Mouse (Mus musculus): ENCODE measurements around the gene Mindy1. TPM values are rescaled to one million over a fixed set of nuclear protein-coding genes. Genes with fewer than 3 reads are reported as not detected.

Mindy1 gene
- total and polyA plus RNA-seq, 3 experiments, result 5.0 to 14.4 (median 5.4) TPM

GRCm38 (mm10) chr3:95277149-95277551 is 4.0 kb upstream of the Mindy1 start:
- Histone ChIP-seq H3K4me1 (ENCODE audit: control insufficient read depth in 1 of 2, insufficient read depth in 2 of 2) (peaks cover 0 to 32% of the 10 kb centered on the region in 2 experiments; a peak in 3 of 4 replicates), H3K79me2 (replicated peaks; ENCODE audit: control insufficient read depth, extremely low read depth, insufficient read depth, poor library complexity, severe bottlenecking) (0 out of 2 replicates have a peak, but pooled peaks cover 2% of the 10 kb centered on the region), H3K4me2 (ENCODE audit: insufficient read depth, low read depth, poor library complexity, severe bottlenecking) (no peak overlapping the region), H3K27ac (ENCODE audit: insufficient read depth, low read depth) (no peak overlapping the region), H3K9me3 (replicated peaks; ENCODE audit: low read length) (no peaks in the 10 kb centered on the region), H3K36me3 (replicated peaks in 1 of 2; ENCODE audit: control insufficient read depth in 1 of 2, insufficient read depth in 1 of 2, low read length in 1 of 2) (peaks cover 0 to 12% of the 10 kb centered on the region in 2 experiments), H3K9ac (ENCODE audit: insufficient read depth, low read depth) (no peak overlapping the region), H3K4me3 (replicated peaks in 1 of 3; ENCODE audit: low read depth in 2 of 3, low read length in 2 of 3, poor library complexity in 1 of 3) (no peak overlapping the region), H3K27me3 (replicated peaks) (no peaks in the 10 kb centered on the region)
- no peak for DNase-seq (ENCODE audit: extremely low read depth)
- TF ChIP-seq GABPA (IDR thresholded peaks at IDR 0.05; ENCODE audit: insufficient replicate concordance, low read depth, low read length) (no peak), NRF1 (IDR thresholded peaks at IDR 0.05; ENCODE audit: low read depth, low read length) (no peak), JUND (conservative IDR thresholded peaks at IDR 0.05; ENCODE audit: low read depth, low read length) (no peak), IRF4 (IDR thresholded peaks at IDR 0.05; ENCODE audit: low read depth, low read length) (no peak), MEF2A (IDR thresholded peaks at IDR 0.05; ENCODE audit: borderline replicate concordance, low read depth, low read length) (no peak), ZC3H11A (IDR thresholded peaks at IDR 0.05; ENCODE audit: low read depth, low read length) (no peak), USF1 (IDR thresholded peaks at IDR 0.05; ENCODE audit: low read depth, low read length) (no peak), ELF1 (IDR thresholded peaks at IDR 0.05; ENCODE audit: low read depth, low read length) (no peak), SIN3A (IDR thresholded peaks at IDR 0.05; ENCODE audit: low read length) (no peak), USF2 (conservative IDR thresholded peaks at IDR 0.05; ENCODE audit: low read depth, low read length) (no peak), TBP (conservative IDR thresholded peaks at IDR 0.05; ENCODE audit: low read depth, low read length) (no peak), MXI1 (IDR thresholded peaks at IDR 0.05; ENCODE audit: low read depth, low read length) (no peak), MAFK (IDR thresholded peaks at IDR 0.05; ENCODE audit: insufficient replicate concordance, low read length) (no peak), CHD2 (IDR thresholded peaks at IDR 0.05; ENCODE audit: low read length) (no peak)
- in situ Hi-C loops (cut with MboI; ENCODE audit: low pct_ligation_motif_present, low pct_unique_long_range_greater_than_20kb, low sequenced_read_pairs) (no loop called here), dilution Hi-C loops (cut with MboI; ENCODE audit: extremely low pct_ligation_motif_present, extremely low pct_unique_long_range_greater_than_20kb, low sequenced_read_pairs) (no loop called here)

- H3K27ac ChIP-seq (ENCODE audit: insufficient read depth, low read depth), result no peak overlapping the region
- peak overlapping the region; percentile 54 for H3K4me2 ChIP-seq (ENCODE audit: insufficient read depth, low read depth, poor library complexity, severe bottlenecking)
- 0 out of 2 replicates have a peak, but pooled peaks cover 2% of the 10 kb centered on the region for H3K79me2 ChIP-seq (replicated peaks; ENCODE audit: control insufficient read depth, extremely low read depth, insufficient read depth, poor library complexity, severe bottlenecking)
- no peaks in the 10 kb centered on the region for H3K27me3 ChIP-seq (replicated peaks)
- peak overlapping the region; percentile 81 to 93 (median 86) for H3K4me3 ChIP-seq (replicated peaks in 1 of 3; ENCODE audit: low read depth in 2 of 3, low read length in 2 of 3, poor library complexity in 1 of 3)
- TF ChIP-seq EP300 (IDR thresholded peaks at IDR 0.05; ENCODE audit: low read length) (no peak), USF2 (conservative IDR thresholded peaks at IDR 0.05; ENCODE audit: low read depth, low read length) (no peak), NRF1 (IDR thresholded peaks at IDR 0.05; ENCODE audit: low read depth, low read length) (peak; percentile 63; the same call in 1 of the 2 replicates), IRF4 (IDR thresholded peaks at IDR 0.05; ENCODE audit: low read depth, low read length) (no peak), ZNF384 (IDR thresholded peaks at IDR 0.05; ENCODE audit: low read depth, low read length) (no peak; the same call in 1 of the 2 replicates), SIN3A (IDR thresholded peaks at IDR 0.05; ENCODE audit: low read length) (peak; percentile 42; the same call in 1 of the 2 replicates), ZKSCAN1 (IDR thresholded peaks at IDR 0.05; ENCODE audit: borderline replicate concordance, low read depth, low read length) (no peak), GABPA (IDR thresholded peaks at IDR 0.05; ENCODE audit: insufficient replicate concordance, low read depth, low read length) (no peak), JUND (conservative IDR thresholded peaks at IDR 0.05; ENCODE audit: low read depth, low read length) (no peak), TBP (conservative IDR thresholded peaks at IDR 0.05; ENCODE audit: low read depth, low read length) (no peak), MEF2A (IDR thresholded peaks at IDR 0.05; ENCODE audit: borderline replicate concordance, low read depth, low read length) (peak; percentile 21; the same call in 1 of the 2 replicates), USF1 (IDR thresholded peaks at IDR 0.05; ENCODE audit: low read depth, low read length) (no peak)
- peak; percentile 29 for DNase-seq (ENCODE audit: extremely low read depth)
- dilution Hi-C loops (cut with MboI; ENCODE audit: extremely low pct_ligation_motif_present, extremely low pct_unique_long_range_greater_than_20kb, low sequenced_read_pairs), result no loop called here
- in situ Hi-C loops (cut with MboI; ENCODE audit: low pct_ligation_motif_present, low pct_unique_long_range_greater_than_20kb, low sequenced_read_pairs), result no loop called here
- H3K36me3 ChIP-seq (replicated peaks in 1 of 2; ENCODE audit: control insufficient read depth in 1 of 2, insufficient read depth in 1 of 2, low read length in 1 of 2), result peaks cover 0 to 2% of the 10 kb centered on the region in 2 experiments
- peaks cover 0 to 35% of the 10 kb centered on the region in 2 experiments; a peak in 2 of 4 replicates for H3K4me1 ChIP-seq (ENCODE audit: control insufficient read depth in 1 of 2, insufficient read depth in 2 of 2)
- H3K9me3 ChIP-seq (replicated peaks; ENCODE audit: low read length), result no peaks in the 10 kb centered on the region
- peak overlapping the region; percentile 59 for H3K9ac ChIP-seq (ENCODE audit: insufficient read depth, low read depth)
Measured at GRCm38 (mm10) chr3:95280747-95281146, 398 bp upstream of the Mindy1 start.
